Mouse (Mus musculus): Measurements from ENCODE around the gene Slc11a2. TPM values are rescaled to one million over a fixed set of nuclear protein-coding genes. Genes with fewer than 3 reads are reported as not detected.
"Not testable (repeated sequence)": the region's sequence is repeated elsewhere in the genome, so short reads cannot be mapped to it uniquely, and the experiment has no call there.

Slc11a2 gene
- polyA plus RNA-seq, 1 experiment from 2014 or later: 39.5 TPM

DNA sequence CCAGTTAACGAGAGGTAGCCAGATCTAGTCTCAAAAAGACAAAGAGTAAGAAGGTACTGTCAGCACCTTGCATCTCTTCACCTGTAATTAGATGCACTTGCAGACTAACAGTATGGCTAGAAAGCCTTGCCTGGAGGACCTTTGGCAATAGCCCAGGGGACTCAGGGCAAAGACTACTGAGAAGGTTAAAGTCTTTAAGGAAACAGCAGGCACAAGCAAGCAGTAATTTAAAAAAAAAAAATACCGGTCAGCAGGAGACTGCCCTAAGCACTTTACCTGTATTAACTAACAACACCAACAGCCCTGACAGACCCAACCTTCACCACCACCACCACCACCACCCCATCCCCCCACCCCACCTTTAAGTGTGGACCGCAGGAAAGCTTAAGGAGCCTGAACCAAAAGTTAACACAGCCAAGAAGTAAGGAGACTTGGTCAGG is 3.1 kb downstream of the Slc11a2 start, which contains the start of gene Gm5475:
Gene Gm5475 (plus strand): TSS at position 390 of the 440 bp plus-strand sequence.
- H3K36me3 ChIP-seq (ENCODE audit: inconsistent target): not testable (repeated sequence)
- Histone ChIP-seq H3K79me2 (ENCODE audit: inconsistent target) (peaks cover 49% of the 10 kb centered on the region), H3K27ac (peak within 1 kb of the TSS; percentile 84), H3K4me3 (ENCODE audit: inconsistent target) (peak within 1 kb of the TSS; percentile 52)
- 86% methylated on average over 1 of the region's 3 CpGs for WGBS (ENCODE audit: missing documents)

DNA sequence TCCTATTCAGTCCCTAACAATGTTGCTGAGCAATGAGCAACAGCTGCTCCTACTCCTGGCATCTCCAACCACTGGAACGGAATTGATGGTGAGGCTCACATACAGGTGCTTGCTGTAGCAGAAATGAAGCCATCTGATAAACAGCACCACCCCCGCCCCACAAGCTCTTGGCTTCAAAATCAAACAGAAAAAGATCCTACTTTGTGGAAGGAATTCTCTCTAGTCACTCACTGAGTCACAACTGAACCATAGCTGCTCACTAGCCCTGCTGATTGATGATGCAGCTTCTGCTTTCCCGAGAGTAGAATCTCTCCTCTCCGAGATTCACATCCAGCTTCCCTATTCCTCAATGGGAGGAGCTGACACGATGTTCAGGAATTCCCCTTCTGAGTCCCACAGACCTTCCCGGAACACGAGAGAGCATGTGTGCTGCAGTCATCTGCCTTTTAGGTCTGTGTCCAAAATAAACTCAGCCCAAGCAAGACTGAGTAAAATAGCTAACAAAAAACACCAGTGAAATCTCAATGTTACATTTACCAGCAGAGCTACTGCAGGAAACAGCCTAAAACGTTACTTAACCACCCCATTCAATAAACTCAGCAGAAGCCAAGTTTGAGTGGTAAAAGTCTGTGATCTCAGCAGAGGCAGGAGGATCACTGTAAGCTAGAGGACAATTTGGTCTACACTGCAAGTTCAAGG is 3.7 kb downstream of the Slc11a2 start:
- peak overlapping the region; percentile 84 for H3K27ac ChIP-seq
- H3K79me2 ChIP-seq (ENCODE audit: inconsistent target): peaks cover 55% of the 10 kb centered on the region
- no peaks in the 10 kb centered on the region for H3K36me3 ChIP-seq (ENCODE audit: inconsistent target)
- H3K4me3 ChIP-seq (ENCODE audit: inconsistent target): peak overlapping the region; percentile 52
- WGBS (ENCODE audit: missing documents): 33% methylated on average over 8 of the region's 8 CpGs

DNA sequence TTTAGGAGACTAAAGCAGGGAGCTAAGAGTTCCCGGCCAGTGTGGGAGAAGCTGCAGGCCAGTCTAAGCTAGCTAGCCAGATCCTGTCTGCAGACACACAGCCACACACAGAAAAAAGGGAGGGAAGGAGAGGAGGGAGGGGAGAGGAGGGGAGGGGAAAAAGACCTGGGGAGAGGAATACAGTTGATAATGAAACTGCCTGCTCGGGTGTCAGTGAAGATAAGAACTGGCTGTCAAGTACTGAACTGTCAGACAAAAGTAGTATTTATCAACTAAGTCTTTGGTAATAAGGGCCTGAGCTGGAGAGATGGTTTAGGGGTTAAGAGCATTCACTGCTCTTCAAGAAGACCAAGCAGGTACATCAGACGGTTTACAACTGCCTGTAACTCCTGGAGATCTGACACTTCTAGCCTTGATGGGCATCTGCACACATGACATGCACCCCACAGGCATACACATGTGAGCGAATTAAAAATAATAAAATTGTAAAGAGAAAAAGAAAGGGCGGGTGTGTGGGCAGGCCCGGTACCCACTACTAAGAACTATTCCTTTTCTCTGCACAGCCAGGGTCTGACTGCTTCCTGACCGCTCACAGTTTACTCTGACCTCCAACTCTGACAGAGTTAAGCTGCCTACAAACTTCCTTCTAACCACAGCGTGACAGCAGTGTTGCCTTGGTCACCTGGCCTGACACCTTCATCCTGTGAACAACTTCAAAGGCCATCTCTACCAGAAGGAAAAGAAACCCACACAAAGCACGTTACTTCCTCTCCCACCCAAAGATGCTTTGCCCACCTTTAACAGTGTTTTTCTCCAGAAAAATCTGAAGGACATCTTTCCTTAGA is 4.7 kb downstream of the Slc11a2 start:
- Histone ChIP-seq H3K79me2 (ENCODE audit: inconsistent target) (peaks cover 66% of the 10 kb centered on the region), H3K4me3 (ENCODE audit: inconsistent target) (no peak overlapping the region), H3K36me3 (ENCODE audit: inconsistent target) (no peaks in the 10 kb centered on the region), H3K27ac (peak overlapping the region; percentile 84)
- WGBS (ENCODE audit: missing documents): 52% methylated on average over 9 of the region's 9 CpGs

DNA sequence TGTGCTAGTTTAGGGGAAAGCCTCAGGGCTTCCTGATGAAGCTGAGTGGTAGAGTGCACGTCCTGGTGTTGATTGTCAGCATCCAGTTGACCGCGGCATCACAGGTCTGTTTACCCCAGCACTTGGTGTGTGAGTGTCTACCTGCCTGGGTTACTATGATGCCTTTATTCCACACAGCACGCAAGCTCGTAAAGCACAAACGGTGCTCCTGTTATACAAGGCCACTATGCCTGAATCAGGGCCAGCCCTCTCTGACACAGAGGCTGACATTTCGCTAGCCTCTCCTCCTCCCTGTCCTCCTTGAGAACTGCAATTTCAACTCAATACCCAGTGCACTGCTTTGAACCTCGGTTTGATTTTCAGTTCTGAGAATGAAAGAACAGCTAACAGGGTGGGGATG is 5.6 kb downstream of the Slc11a2 start:
- Histone ChIP-seq H3K4me3 (ENCODE audit: inconsistent target) (no peak overlapping the region), H3K36me3 (ENCODE audit: inconsistent target) (no peaks in the 10 kb centered on the region), H3K79me2 (ENCODE audit: inconsistent target) (peaks cover 74% of the 10 kb centered on the region), H3K27ac (no peak overlapping the region)
- 89% methylated on average over 8 of the region's 8 CpGs for WGBS (ENCODE audit: missing documents)

DNA sequence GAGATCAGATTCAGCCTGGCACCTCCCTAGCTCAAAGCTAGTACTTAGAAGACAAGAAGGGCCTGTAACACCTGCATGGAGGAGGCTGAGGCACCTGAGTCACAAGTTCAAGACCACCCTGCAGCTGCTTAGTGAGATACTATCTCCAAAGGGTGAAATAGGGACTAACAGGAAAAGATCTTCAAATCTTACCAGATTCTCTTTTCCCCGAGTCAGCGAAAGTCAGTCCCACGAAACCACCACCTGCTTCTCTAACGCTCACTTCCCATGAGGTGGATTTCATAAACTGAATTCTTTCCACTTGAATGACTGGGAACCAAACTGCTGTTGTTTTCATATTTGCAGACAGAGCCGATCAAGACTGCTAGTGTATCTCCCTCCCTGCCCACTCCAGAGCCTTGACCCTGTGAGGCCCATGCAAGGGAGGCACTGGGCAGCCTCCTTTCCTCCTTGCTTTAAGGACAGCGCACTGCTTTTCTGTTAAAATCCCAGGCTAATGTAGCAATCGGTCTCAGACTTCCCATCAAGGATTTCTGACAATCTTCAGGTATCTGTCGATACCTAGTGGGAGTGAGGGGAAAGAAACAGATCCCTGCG is 6.9 kb downstream of the Slc11a2 start:
- Histone ChIP-seq H3K4me3 (ENCODE audit: inconsistent target) (no peak overlapping the region), H3K27ac (no peak overlapping the region), H3K36me3 (ENCODE audit: inconsistent target) (no peaks in the 10 kb centered on the region), H3K79me2 (ENCODE audit: inconsistent target) (peaks cover 88% of the 10 kb centered on the region)
- WGBS (ENCODE audit: missing documents): 91% methylated on average over 9 of the region's 9 CpGs

DNA sequence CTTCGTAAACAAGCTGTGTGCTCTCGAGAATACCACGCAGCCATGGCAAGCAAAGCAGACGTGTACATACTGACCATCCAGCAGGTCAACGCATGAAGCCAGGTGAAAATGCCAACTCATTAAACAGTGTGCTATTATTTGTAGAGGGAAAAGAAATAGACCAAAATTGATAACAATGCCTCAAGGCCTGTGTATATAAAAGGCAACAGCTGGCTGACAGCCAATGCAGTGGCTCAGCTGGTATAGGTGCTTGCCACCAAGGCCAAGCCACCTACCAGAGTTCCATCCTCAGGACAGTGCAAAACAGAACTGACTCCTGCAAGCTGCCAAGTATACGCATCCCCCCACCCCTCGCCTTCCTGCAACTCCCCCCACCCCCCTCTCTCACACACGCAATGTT is 9.2 kb downstream of the Slc11a2 start:
- Histone ChIP-seq H3K4me3 (ENCODE audit: inconsistent target) (no peak overlapping the region), H3K36me3 (ENCODE audit: inconsistent target) (peaks cover 9% of the 10 kb centered on the region; the same call in 1 of the 2 replicates), H3K27ac (no peak overlapping the region), H3K79me2 (ENCODE audit: inconsistent target) (peaks cover 100% of the 10 kb centered on the region)
- 91% methylated on average over 6 of the region's 8 CpGs for WGBS (ENCODE audit: missing documents)

DNA sequence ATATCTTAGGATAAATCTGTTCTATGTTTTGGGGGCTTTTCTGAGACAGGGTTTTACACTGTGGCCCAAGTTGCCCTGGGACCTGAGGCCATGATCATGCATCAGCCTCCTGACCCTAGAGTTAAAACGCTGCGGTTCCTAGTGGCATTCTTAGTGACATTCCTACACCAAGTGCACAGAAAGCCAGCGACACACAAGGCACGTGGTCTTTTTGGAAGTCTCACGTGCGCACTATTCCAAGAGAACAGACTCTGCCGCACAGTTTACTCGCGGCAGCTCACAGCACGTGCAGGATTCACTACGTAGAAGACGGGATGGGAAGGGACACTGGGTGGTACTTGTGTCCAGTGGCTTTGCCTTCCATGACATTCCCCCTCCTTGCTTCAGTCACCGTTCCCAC is 9.9 kb downstream of the Slc11a2 start:
- Histone ChIP-seq H3K27ac (no peak overlapping the region), H3K4me3 (ENCODE audit: inconsistent target) (no peak overlapping the region), H3K79me2 (ENCODE audit: inconsistent target) (peaks cover 100% of the 10 kb centered on the region), H3K36me3 (ENCODE audit: inconsistent target) (peaks cover 16% of the 10 kb centered on the region)
- 89% methylated on average over 13 of the region's 13 CpGs for WGBS (ENCODE audit: missing documents)

DNA sequence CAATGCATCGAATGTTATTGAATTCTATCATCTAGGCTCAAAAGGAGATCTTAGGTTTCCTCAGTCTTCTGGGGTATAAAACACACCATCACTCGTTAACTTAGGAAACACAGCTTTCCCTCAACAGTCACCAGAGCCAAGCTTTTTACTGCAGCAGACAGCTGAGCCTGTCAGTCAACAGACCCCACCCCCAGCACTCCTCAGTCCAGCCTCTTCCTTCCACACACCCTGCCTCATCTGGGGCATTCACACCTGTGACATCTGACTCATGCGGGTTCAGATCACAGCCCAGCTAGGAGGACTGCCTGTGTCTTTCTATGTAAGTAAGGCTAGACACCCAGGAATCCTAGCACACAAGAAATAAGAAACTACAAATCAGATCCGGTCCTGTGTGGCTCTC is 10.9 kb downstream of the Slc11a2 start:
- no peak overlapping the region for H3K4me3 ChIP-seq (ENCODE audit: inconsistent target)
- H3K79me2 ChIP-seq (ENCODE audit: inconsistent target): peaks cover 100% of the 10 kb centered on the region
- H3K36me3 ChIP-seq (ENCODE audit: inconsistent target): peaks cover 25% of the 10 kb centered on the region
- WGBS (ENCODE audit: missing documents): 73% methylated on average over 4 of the region's 4 CpGs
- H3K27ac ChIP-seq: no peak overlapping the region

DNA sequence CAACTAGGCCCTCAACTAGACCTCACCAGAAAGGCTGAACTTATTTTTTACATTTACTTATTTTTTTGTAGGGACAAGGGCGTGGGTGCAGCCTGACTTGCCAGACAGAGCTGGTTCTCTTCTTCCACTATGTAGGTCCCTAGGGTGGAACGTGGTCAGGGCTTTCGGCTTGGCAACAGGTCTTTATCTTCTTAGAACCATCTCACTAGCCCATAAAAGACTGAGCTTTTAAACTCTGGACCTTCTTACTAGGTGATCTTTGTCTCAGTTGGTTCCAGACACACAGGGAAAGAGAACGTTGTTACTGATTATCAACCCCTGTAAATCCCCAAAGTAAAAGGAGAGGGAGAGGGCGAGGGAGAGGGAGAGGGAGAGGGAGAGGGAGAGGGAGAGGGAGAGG is 11.6 kb downstream of the Slc11a2 start:
- Histone ChIP-seq H3K27ac (no peak overlapping the region), H3K79me2 (ENCODE audit: inconsistent target) (peaks cover 94% of the 10 kb centered on the region), H3K4me3 (ENCODE audit: inconsistent target) (no peak overlapping the region), H3K36me3 (ENCODE audit: inconsistent target) (peaks cover 30% of the 10 kb centered on the region)
- 89% methylated on average over 4 of the region's 5 CpGs for WGBS (ENCODE audit: missing documents)

DNA sequence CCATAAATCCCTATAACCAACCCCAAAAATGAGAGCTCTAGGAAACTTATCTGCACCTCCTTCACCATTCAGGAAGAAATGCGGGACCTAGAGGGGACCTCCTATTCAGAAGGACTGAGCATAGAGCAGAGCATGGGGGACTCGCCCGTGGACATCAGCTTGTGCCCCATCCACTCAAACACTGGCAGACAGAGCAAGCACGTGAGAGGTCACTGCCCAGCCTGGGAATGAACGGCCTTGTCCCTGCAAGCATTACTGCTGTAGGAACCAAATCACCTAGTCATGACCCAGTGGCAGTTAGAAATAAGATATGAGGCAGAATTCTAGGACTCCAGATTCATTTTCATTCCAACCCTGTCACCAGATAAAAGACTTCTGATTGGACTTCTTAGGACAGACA is 13.1 kb downstream of the Slc11a2 start:
- Histone ChIP-seq H3K79me2 (ENCODE audit: inconsistent target) (peaks cover 78% of the 10 kb centered on the region), H3K4me3 (ENCODE audit: inconsistent target) (no peak overlapping the region), H3K27ac (no peak overlapping the region), H3K36me3 (ENCODE audit: inconsistent target) (peaks cover 46% of the 10 kb centered on the region)
- WGBS (ENCODE audit: missing documents): 94% methylated on average over 5 of the region's 5 CpGs

DNA sequence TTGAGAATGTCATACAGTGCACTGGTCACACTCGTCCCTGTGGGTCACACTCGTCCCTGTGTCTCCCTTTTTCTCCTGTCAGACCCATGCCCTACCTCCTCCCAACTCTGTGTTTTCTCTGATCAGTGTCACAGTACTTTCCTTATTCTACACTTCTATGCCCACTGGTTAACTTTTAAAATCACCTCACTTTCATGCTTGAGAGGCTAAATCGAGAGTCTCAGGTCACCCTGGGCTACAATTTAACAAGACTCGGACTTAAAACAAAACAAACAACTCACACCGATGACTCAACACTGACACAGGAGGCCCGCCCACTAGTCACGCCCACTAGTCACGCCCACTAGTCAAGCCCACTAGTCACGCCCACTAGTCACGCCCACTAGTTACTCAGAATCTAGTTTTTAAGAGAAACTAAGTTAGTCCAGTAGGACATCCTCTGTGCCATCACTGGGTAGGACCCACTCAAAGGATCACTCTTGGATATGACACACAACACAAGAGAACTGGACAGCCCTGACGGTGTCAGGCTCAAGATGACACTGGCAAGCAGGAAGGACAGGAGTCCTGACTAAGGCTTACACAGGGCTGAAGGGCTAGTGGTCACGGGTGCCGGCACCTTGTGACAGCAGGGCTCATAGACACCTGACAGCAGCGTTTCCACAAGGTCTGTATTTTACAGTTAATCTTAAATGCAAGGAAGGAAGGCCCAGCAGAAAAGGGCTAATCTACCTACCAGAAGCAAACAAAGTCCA is 13.8 kb downstream of the Slc11a2 start:
- H3K4me3 ChIP-seq (ENCODE audit: inconsistent target): no peak overlapping the region
- H3K79me2 ChIP-seq (ENCODE audit: inconsistent target): peaks cover 71% of the 10 kb centered on the region
- peaks cover 53% of the 10 kb centered on the region for H3K36me3 ChIP-seq (ENCODE audit: inconsistent target)
- no peak overlapping the region for H3K27ac ChIP-seq
- 64% methylated on average over 14 of the region's 14 CpGs for WGBS (ENCODE audit: missing documents)

DNA sequence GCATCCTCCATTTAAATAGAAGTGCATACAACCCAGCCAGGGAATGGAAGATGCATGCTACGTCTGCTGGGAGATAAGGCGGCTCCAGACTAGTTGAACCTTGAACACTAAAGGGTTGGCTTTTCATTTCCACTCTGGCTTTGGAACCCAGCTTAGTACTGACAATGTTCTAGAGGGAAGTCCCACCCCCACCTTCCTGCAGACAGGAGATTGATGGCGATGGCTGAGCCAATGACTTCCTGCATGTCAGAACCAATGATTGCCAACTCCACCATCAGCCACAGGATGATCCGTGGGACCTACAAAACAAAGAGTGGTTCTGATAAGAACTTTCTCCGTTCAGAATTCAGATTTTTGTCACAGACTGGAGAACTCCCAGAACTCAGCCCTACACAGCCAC is 18.8 kb downstream of the Slc11a2 start:
- no peak overlapping the region for H3K27ac ChIP-seq
- peaks cover 84% of the 10 kb centered on the region for H3K36me3 ChIP-seq (ENCODE audit: inconsistent target)
- H3K4me3 ChIP-seq (ENCODE audit: inconsistent target): no peak overlapping the region
- peaks cover 21% of the 10 kb centered on the region; the same call in 1 of the 2 replicates for H3K79me2 ChIP-seq (ENCODE audit: inconsistent target)
- WGBS (ENCODE audit: missing documents): 44% methylated on average over 5 of the region's 5 CpGs

DNA sequence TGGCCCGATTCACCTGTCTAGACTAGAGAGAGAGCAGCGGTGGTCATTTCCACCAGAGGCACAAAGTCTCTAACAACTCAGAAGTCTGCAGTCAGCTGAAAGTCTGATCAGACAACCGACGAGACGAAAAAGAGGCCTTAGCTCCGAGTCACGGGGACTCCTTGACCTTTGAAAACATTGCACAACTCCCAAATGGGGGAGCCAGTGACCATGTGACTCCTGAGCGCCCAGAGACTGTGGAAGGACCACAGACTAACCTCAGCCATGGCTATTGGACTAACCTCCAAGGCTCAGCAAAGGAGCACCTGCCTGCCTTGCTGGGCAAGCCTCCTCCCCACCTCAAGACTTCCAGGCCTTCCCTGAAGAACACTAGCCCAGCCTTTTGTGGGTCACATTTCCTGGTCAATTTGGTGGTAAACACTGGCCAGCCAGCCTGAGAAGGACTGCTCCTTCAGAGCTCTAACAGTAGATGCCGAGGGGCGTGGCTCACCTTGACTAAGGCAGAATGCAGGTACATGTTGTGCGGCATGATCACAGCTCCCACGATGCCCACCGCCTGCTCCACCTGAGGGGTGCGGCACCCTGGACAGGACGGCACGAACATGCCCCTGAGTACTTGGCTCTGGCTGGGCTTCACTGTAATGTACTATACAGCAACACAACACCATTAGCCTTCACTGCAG is 21.4 kb downstream of the Slc11a2 start:
- 67% methylated on average over 16 of the region's 16 CpGs for WGBS (ENCODE audit: missing documents)
- no peaks in the 10 kb centered on the region; the same call in 1 of the 2 replicates for H3K79me2 ChIP-seq (ENCODE audit: inconsistent target)
- peak overlapping the region; percentile 22 for H3K27ac ChIP-seq
- H3K4me3 ChIP-seq (ENCODE audit: inconsistent target): no peak overlapping the region
- H3K36me3 ChIP-seq (ENCODE audit: inconsistent target): peaks cover 89% of the 10 kb centered on the region

DNA sequence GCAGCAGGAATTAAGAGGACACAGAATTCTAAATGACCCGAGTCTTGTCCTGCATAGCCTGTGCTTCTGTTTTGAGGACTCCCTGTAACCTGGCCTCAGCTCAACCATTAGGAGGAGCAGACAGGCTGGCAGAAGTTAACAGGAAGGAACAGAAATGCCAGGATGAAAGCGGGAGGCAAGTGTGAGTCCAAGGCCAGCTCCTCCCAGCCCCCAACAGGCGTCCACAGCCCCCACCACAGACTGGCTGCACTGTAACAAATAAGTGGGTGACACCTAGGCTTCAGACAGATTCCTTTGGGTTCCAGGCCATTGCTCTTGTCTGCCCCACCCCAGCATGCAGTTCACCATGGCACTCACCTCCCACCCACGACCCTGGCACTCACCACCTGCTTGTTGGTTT is 22.1 kb downstream of the Slc11a2 start:
- no peaks in the 10 kb centered on the region; the same call in 1 of the 2 replicates for H3K79me2 ChIP-seq (ENCODE audit: inconsistent target)
- 92% methylated on average over 4 of the region's 4 CpGs for WGBS (ENCODE audit: missing documents)
- peaks cover 89% of the 10 kb centered on the region for H3K36me3 ChIP-seq (ENCODE audit: inconsistent target)
- no peak overlapping the region for H3K4me3 ChIP-seq (ENCODE audit: inconsistent target)
- H3K27ac ChIP-seq: peak overlapping the region; percentile 15; the same call in 1 of the 2 replicates

Data from macrophage (primary cell).